Comparison of ENCODE assay signal across 28 mouse cellular contexts in genomic region chr14:21192749-21193148, GRCm38 (mm10).
"Had no signal": no experiment of that assay in that cellular context is flagged by ENCODE, and none has a peak within 500 bp of the region (broad histone marks: within the 10 kb centered on the region; RNA-seq: fewer than 3 reads in every experiment).

No protein-coding gene starts in this region.

- H3K9me3 ChIP-seq: heart, embryonic 13.5 days; heart, embryonic 15.5 days; hindbrain, embryonic 13.5 days; hindbrain, embryonic 15.5 days; kidney, embryonic 15.5 days; limb, embryonic 10.5 days; limb, embryonic 12.5 days; liver, embryonic 13.5 days had no signal

- ATAC-seq: hindbrain, postnatal 0 days; intestine, embryonic 16.5 days had no signal

- H3K4me1 ChIP-seq: hindbrain, embryonic 15.5 days; kidney, embryonic 15.5 days; limb, embryonic 10.5 days; liver, embryonic 13.5 days had no signal

- DNase-seq: gastrocnemius, adult 2 months; gastrocnemius, postnatal 10 days; gastrocnemius, postnatal 25 days; heart, adult 11 months; heart, adult 2 months; heart, postnatal 14 days; heart, postnatal 4 days; kidney, adult 11 months; kidney, adult 2 months; kidney, adult 9 months; kidney, postnatal 14 days; kidney, postnatal 36 days; layer of hippocampus, adult 9-11 months; layer of hippocampus, postnatal 36 days; liver; liver, embryonic 13.5 days had no signal

- H3K27me3 ChIP-seq: heart, embryonic 13.5 days; heart, embryonic 15.5 days; hindbrain, embryonic 13.5 days; hindbrain, embryonic 15.5 days; kidney, embryonic 15.5 days; limb, embryonic 12.5 days; liver, embryonic 13.5 days had no signal

- H3K27ac ChIP-seq: gastrocnemius, adult 2 months; heart, adult 2 months; heart, embryonic 13.5 days; heart, embryonic 15.5 days; hindbrain, embryonic 13.5 days; hindbrain, embryonic 15.5 days; hindbrain, postnatal 0 days; kidney, embryonic 15.5 days; kidney, postnatal 0 days; limb, embryonic 10.5 days; limb, embryonic 12.5 days; liver, embryonic 13.5 days had no signal

- H3K4me2 ChIP-seq: heart, embryonic 11.5 days; heart, embryonic 13.5 days; heart, embryonic 15.5 days; hindbrain, embryonic 13.5 days; hindbrain, embryonic 15.5 days; kidney, embryonic 15.5 days; limb, embryonic 12.5 days; liver, embryonic 11.5 days; liver, embryonic 13.5 days had no signal

- H3K36me3 ChIP-seq: heart, embryonic 13.5 days; heart, embryonic 15.5 days; hindbrain, embryonic 13.5 days; hindbrain, embryonic 15.5 days; kidney, embryonic 15.5 days; limb, embryonic 10.5 days; limb, embryonic 12.5 days; liver, embryonic 13.5 days had no signal

- H3K9ac ChIP-seq: heart, embryonic 13.5 days; heart, embryonic 15.5 days; hindbrain, embryonic 13.5 days; hindbrain, embryonic 15.5 days; kidney, embryonic 15.5 days; limb, embryonic 12.5 days; liver, embryonic 13.5 days had no signal

- H3K4me3 ChIP-seq: gastrocnemius, adult 2 months; heart, adult 2 months; heart, embryonic 13.5 days; heart, embryonic 15.5 days; hindbrain, embryonic 13.5 days; hindbrain, embryonic 15.5 days; kidney, embryonic 15.5 days; limb, embryonic 10.5 days; limb, embryonic 12.5 days; liver, embryonic 13.5 days had no signal
